Mouse (Mus musculus) CH12.LX (cell line): ENCODE measurements at regions not wholly inside any gene's neighbourhood (a gene's known extent, or its start where the extent isn't known, plus 50 kb on each side); places are given as distances from the start of the nearest gene placed in this dataset.

ENCODE experiments used
- DNase-seq: peaks from one replicate; pipeline ENCODE4 v3.0.0-alpha.2; 2013; ENCODE audit errors: extremely low read depth
- H3K27ac ChIP-seq: 2 replicates; pipeline ENCODE4 v1.5.1; 2012; ENCODE audit warnings: low read depth, mild to moderate bottlenecking, control low read depth, moderate library complexity; ENCODE audit not compliant: insufficient read depth
- H3K27me3 ChIP-seq: replicated peaks from 2 replicates; pipeline ENCODE3; 2012; ENCODE audit warnings: inconsistent platforms
- H3K36me3 ChIP-seq, 2 experiments: replicated peaks in 1 of 2; 2 replicates each; pipeline versions ENCODE3 to v1.6.1; 2012; ENCODE audit warnings: inconsistent platforms in 1 of 2, low read length in 1 of 2, mild to moderate bottlenecking in 1 of 2, mixed read lengths in 1 of 2, moderate library complexity in 1 of 2; ENCODE audit not compliant: control insufficient read depth in 1 of 2, insufficient read depth in 1 of 2
- H3K4me1 ChIP-seq, 2 experiments: 2 replicates each; pipeline ENCODE4 v1.6.1; 2012; ENCODE audit warnings: inconsistent platforms in 1 of 2, moderate library complexity in 1 of 2; ENCODE audit not compliant: insufficient read depth in 2 of 2, control insufficient read depth in 1 of 2
- H3K4me2 ChIP-seq: 2 replicates; pipeline ENCODE4 v1.6.1; 2012; ENCODE audit warnings: low read depth, mild to moderate bottlenecking, control low read depth; ENCODE audit not compliant: poor library complexity, insufficient read depth, severe bottlenecking
- H3K4me3 ChIP-seq, 3 experiments: fragments of 150-350 bp in 1 of 3; sonication (generic) in 1 of 3; replicated peaks in 1 of 3; 2 replicates each; pipeline versions ENCODE3 to v1.5.1; 2011 to 2012; ENCODE audit warnings: low read depth in 2 of 3, low read length in 2 of 3, mild to moderate bottlenecking in 2 of 3, moderate library complexity in 2 of 3, control low read depth in 1 of 3, improper control_type of control experiment in 1 of 3, inconsistent platforms in 1 of 3, mixed read lengths in 1 of 3; ENCODE audit not compliant: poor library complexity in 1 of 3
- H3K79me2 ChIP-seq: replicated peaks from 2 replicates; pipeline ENCODE4 v1.6.1; 2012; ENCODE audit warnings: mild to moderate bottlenecking, moderate library complexity; ENCODE audit not compliant: control insufficient read depth, poor library complexity, insufficient read depth, severe bottlenecking; ENCODE audit errors: extremely low read depth
- H3K9ac ChIP-seq: 2 replicates; pipeline ENCODE4 v1.6.1; 2012; ENCODE audit warnings: low read depth, mild to moderate bottlenecking, control low read depth, moderate library complexity; ENCODE audit not compliant: insufficient read depth
- H3K9me3 ChIP-seq: replicated peaks from 2 replicates; pipeline ENCODE3; 2012; ENCODE audit warnings: low read length, inconsistent platforms, mixed read lengths
- CTCF ChIP-seq, 2 experiments: IDR thresholded peaks in 1 of 2; conservative IDR thresholded peaks in 1 of 2; 2 replicates each; pipeline ENCODE4 v1.5.1; 2011 to 2012; ENCODE audit warnings: low read depth in 2 of 2, low read length in 2 of 2, improper control_type of control experiment in 1 of 2, inconsistent platforms in 1 of 2, mild to moderate bottlenecking in 1 of 2, moderate library complexity in 1 of 2
- GABPA ChIP-seq: IDR thresholded peaks from 2 replicates; pipeline ENCODE4 v1.6.1; 2012; ENCODE audit warnings: low read depth, low read length, improper control_type of control experiment, inconsistent platforms; ENCODE audit not compliant: insufficient replicate concordance
- JUN ChIP-seq: IDR thresholded peaks from 2 replicates; pipeline ENCODE4 v1.6.1; 2011; ENCODE audit warnings: low read depth, mild to moderate bottlenecking, low read length, improper control_type of control experiment, moderate library complexity; ENCODE audit not compliant: insufficient read depth
- MAFK ChIP-seq: IDR thresholded peaks from 2 replicates; pipeline ENCODE4 v1.6.1; 2011; ENCODE audit warnings: low read length, improper control_type of control experiment; ENCODE audit not compliant: insufficient replicate concordance
- MAX ChIP-seq: IDR thresholded peaks from 2 replicates; pipeline ENCODE4 v1.6.1; 2011; ENCODE audit warnings: low read length, improper control_type of control experiment
- MXI1 ChIP-seq: IDR thresholded peaks from 2 replicates; pipeline ENCODE4 v1.6.1; 2011; ENCODE audit warnings: mild to moderate bottlenecking, low read depth, low read length, improper control_type of control experiment
- MYC ChIP-seq: IDR thresholded peaks from 2 replicates; pipeline ENCODE4 v1.6.1; 2011; ENCODE audit warnings: low read depth, mild to moderate bottlenecking, improper control_type of control experiment, low read length
- NRF1 ChIP-seq: IDR thresholded peaks from 2 replicates; pipeline ENCODE4 v1.6.1; 2014; ENCODE audit warnings: low read depth, mild to moderate bottlenecking, inconsistent platforms, low read length, improper control_type of control experiment, moderate library complexity
- POLR2AphosphoS2 ChIP-seq: IDR thresholded peaks from 2 replicates; pipeline ENCODE4 v1.6.1; 2011; ENCODE audit warnings: low read depth, low read length, improper control_type of control experiment
- SIN3A ChIP-seq: IDR thresholded peaks from 2 replicates; pipeline ENCODE4 v1.6.1; 2012; ENCODE audit warnings: low read length, improper control_type of control experiment, inconsistent platforms
- TBP ChIP-seq: conservative IDR thresholded peaks from 2 replicates; pipeline ENCODE4 v1.6.1; 2011; ENCODE audit warnings: low read depth, low read length, improper control_type of control experiment
- TCF12 ChIP-seq: IDR thresholded peaks from 2 replicates; pipeline ENCODE4 v1.6.1; 2014; ENCODE audit warnings: low read depth, mild to moderate bottlenecking, inconsistent platforms, low read length, improper control_type of control experiment
- USF2 ChIP-seq: conservative IDR thresholded peaks from 2 replicates; pipeline ENCODE4 v1.6.1; 2011; ENCODE audit warnings: low read depth, low read length, improper control_type of control experiment
- ZMIZ1 ChIP-seq: IDR thresholded peaks from 2 replicates; pipeline ENCODE4 v1.6.1; 2012; ENCODE audit warnings: low read depth, mild to moderate bottlenecking, inconsistent platforms, low read length, improper control_type of control experiment
- dilution Hi-C: fragments of 300-500 bp; cut with MboI; formaldehyde crosslinking; loops from 2 replicates; pipeline ENCODE4 v1.14.3; 2020; ENCODE audit warnings: low sequenced_read_pairs; ENCODE audit not compliant: extremely low pct_unique_long_range_greater_than_20kb, extremely low pct_ligation_motif_present
- in situ Hi-C: fragments of 300-500 bp; cut with MboI; formaldehyde crosslinking; loops from 3 replicates; pipeline ENCODE4 v1.14.3; 2019; ENCODE audit warnings: low sequenced_read_pairs, low pct_ligation_motif_present, low pct_unique_long_range_greater_than_20kb, mixed read lengths

- in situ Hi-C loops = no loop called here
- Histone ChIP-seq H3K9me3 (no peaks in the 10 kb centered on the region), H3K27me3 (no peaks in the 10 kb centered on the region)
Measured at GRCm38 (mm10) chrX:57869648-57870047, 152.9 kb upstream of the Zic3 start.

GRCm38 (mm10) chrX:57916705-57917104 is 105.8 kb upstream of the Zic3 start:
- DNase-seq = no peak
- TF ChIP-seq MAFK = no peak
- TF ChIP-seq MXI1 = no peak
- TF ChIP-seq TBP = no peak
- TF ChIP-seq JUN = no peak
- no peak for TF ChIP-seq CTCF (conservative IDR thresholded peaks at IDR 0.05 in 1 of 2, IDR thresholded peaks at IDR 0.05 in 1 of 2; ENCODE audit: low read depth in 2 of 2, low read length in 2 of 2)
- TF ChIP-seq MAX = no peak
- TF ChIP-seq GABPA = no peak
- no peak for TF ChIP-seq MYC
- no peak for TF ChIP-seq NRF1
- TF ChIP-seq TCF12 = no peak
- TF ChIP-seq, all 38 proteins: peak for 0
- Histone ChIP-seq H3K27me3 (no peaks in the 10 kb centered on the region), H3K79me2 (no peaks in the 10 kb centered on the region), H3K27ac (no peak overlapping the region), H3K4me2 (no peak overlapping the region), H3K36me3 (no peaks in the 10 kb centered on the region), H3K9ac (no peak overlapping the region), H3K4me1 (no peaks in the 10 kb centered on the region), H3K4me3 (no peak overlapping the region), H3K9me3 (no peaks in the 10 kb centered on the region)
- in situ Hi-C loops (no loop called here), dilution Hi-C loops (no loop called here)

More at GRCm38 (mm10) chrX:57869648-57870047, 152.9 kb upstream of the Zic3 start:
- H3K36me3 ChIP-seq = no peaks in the 10 kb centered on the region
- no peak for DNase-seq
- no peak overlapping the region for H3K27ac ChIP-seq
- H3K4me3 ChIP-seq = no peak overlapping the region
- TF ChIP-seq SIN3A (no peak), MAFK (no peak), POLR2AphosphoS2 (no peak), ZMIZ1 (no peak), USF2 (no peak)
- H3K79me2 ChIP-seq = no peaks in the 10 kb centered on the region
- dilution Hi-C loops = no loop called here
- no peak overlapping the region for H3K4me2 ChIP-seq
- no peaks in the 10 kb centered on the region for H3K4me1 ChIP-seq
- no peak overlapping the region for H3K9ac ChIP-seq
